Mouse (Mus musculus): Measurements from ENCODE around the gene Gm4869. TPM values are rescaled to one million over a fixed set of nuclear protein-coding genes. Genes with fewer than 3 reads are reported as not detected.
"Not testable (repeated sequence)": the region's sequence is repeated elsewhere in the genome, so short reads cannot be mapped to it uniquely, and the experiment has no call there.

Gm4869 gene
- polyA plus RNA-seq, 1 experiment from 2014 or later, result not detected

DNA sequence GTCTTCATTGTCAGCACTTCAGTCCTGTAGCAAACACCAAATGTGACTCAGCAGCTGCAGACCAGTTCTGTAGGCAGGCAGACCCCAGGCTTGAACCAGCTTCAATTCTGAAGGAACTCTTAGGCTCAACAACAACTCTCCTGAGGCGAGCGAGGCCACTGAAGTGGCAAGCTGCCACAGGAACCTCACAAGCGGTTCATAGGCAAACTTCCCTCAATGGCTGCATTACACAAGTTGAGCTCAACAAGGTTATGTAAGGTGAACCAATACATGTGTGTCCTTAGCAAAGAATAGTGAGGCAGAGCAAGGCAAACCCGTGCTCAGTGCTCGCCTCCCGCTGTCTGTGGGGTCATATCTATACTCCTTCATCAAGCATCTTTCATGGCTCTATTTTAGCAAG lies 52.7 kb downstream of the Gm4869 start:
- WGBS, result 84% methylated on average over 6 of the region's 6 CpGs
- Histone ChIP-seq H3K36me3 (ENCODE audit: control insufficient read depth, insufficient read depth, low read length) (no peaks in the 10 kb centered on the region), H3K27me3 (replicated peaks; ENCODE audit: control insufficient read depth, insufficient read depth, low read length) (no peaks in the 10 kb centered on the region), H3K9me3 (replicated peaks; ENCODE audit: control insufficient read depth, low read length) (no peaks in the 10 kb centered on the region), H3K9ac (ENCODE audit: low read length) (no peak overlapping the region), H3K4me2 (ENCODE audit: low read length) (no peak overlapping the region), H3K4me3 (ENCODE audit: low read depth, low read length) (no peak overlapping the region), H3K27ac (ENCODE audit: low read depth, low read length) (no peak overlapping the region), H3K4me1 (ENCODE audit: control insufficient read depth, insufficient read depth, low read length) (peaks cover 6% of the 10 kb centered on the region)
- ATAC-seq, result no peak
- DNase-seq (ENCODE audit: low spot score), result no peak

DNA sequence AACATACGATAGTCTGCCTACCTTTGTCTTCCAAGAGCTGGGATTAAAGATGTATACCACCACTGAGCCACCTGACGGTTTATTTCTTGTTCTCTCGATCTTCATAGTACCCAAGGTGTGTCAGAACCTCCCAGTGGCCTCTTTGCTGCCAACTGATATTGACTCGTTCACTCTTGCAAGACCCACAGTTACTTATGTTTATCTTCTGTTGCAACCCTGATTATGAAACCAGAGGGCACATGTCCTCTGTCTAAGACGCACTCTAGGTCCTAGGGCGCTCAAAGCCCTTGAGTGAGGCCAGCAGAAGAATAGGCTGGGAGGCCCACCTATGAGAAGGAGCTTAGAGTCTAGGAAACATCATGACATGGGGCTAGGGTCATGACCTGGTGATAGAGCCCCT lies 55.3 kb downstream of the Gm4869 start:
- 88% methylated on average over 6 of the region's 6 CpGs for WGBS
- H3K9me3 ChIP-seq (replicated peaks; ENCODE audit: control insufficient read depth, low read length), result no peaks in the 10 kb centered on the region
- no peak overlapping the region for H3K27ac ChIP-seq (ENCODE audit: low read depth, low read length)

DNA sequence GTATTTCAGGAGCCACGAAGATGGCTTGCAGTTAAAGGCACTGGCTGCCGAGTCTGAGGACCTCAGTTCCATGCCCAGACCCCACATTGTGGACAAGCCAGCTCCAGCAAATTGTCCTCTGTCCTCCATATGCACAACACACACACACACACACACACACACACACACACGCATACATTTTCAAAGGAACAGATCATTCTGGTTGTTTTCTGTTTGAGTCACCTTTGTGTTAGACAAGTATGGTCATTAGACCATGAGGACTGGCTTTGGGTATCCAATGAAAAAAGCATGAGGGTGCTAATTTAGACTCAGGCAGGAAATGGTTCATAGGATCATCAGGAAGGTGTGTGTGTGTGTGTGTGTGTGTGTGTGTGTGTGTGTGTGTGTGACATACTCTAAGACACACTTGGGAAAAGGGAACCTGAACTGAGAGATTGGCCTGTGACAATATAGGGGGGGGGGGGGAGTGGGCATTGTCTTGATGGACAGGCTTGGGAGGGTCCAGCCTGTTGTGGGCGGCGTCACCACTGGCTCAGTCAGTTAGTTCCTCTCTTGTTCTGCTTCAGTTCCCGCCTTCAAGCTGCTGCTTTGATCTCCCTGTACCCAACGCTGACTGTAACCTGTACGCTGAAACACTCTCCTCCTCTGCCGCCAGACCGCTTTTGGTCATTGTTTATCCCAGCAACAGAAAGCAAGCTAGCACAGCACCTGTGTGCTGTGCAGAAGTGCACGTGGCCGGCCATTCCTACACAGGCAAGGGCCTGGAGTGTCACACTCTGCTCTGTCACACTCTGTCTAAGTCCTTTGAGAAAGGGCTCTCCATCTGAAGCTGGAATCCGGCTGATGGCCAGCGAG lies 56.8 kb downstream of the Gm4869 start:
- Histone ChIP-seq H3K4me1 (ENCODE audit: control insufficient read depth, insufficient read depth, low read length) (peaks cover 14% of the 10 kb centered on the region), H3K4me3 (ENCODE audit: low read depth, low read length) (no peak overlapping the region), H3K36me3 (ENCODE audit: control insufficient read depth, insufficient read depth, low read length) (no peaks in the 10 kb centered on the region), H3K27me3 (replicated peaks; ENCODE audit: control insufficient read depth, insufficient read depth, low read length) (no peaks in the 10 kb centered on the region), H3K9me3 (replicated peaks; ENCODE audit: control insufficient read depth, low read length) (no peaks in the 10 kb centered on the region), H3K9ac (ENCODE audit: low read length) (peak overlapping the region; percentile 40), H3K27ac (ENCODE audit: low read depth, low read length) (no peak overlapping the region), H3K4me2 (ENCODE audit: low read length) (peak overlapping the region; percentile 35)
- peak; percentile 13 for DNase-seq (ENCODE audit: low spot score)
- WGBS, result 15% methylated on average over 14 of the region's 14 CpGs
- no peak for ATAC-seq

More for the DNA sequence above, 55.3 kb downstream of the Gm4869 start:
- DNase-seq (ENCODE audit: low spot score), result no peak
- Histone ChIP-seq H3K4me1 (ENCODE audit: control insufficient read depth, insufficient read depth, low read length) (peaks cover 7% of the 10 kb centered on the region), H3K27me3 (replicated peaks; ENCODE audit: control insufficient read depth, insufficient read depth, low read length) (no peaks in the 10 kb centered on the region), H3K4me3 (ENCODE audit: low read depth, low read length) (no peak overlapping the region), H3K36me3 (ENCODE audit: control insufficient read depth, insufficient read depth, low read length) (no peaks in the 10 kb centered on the region), H3K4me2 (ENCODE audit: low read length) (no peak overlapping the region), H3K9ac (ENCODE audit: low read length) (no peak overlapping the region)
- ATAC-seq, result no peak

GRCm38 (mm10) chr5:140502925-140503324 lies 57.5 kb downstream of the Gm4869 start:
- not testable (repeated sequence) for H3K4me3 ChIP-seq (ENCODE audit: low read depth, low read length); H3K36me3 ChIP-seq (ENCODE audit: control insufficient read depth, insufficient read depth, low read length); H3K27ac ChIP-seq (ENCODE audit: low read depth, low read length); H3K9me3 ChIP-seq (replicated peaks; ENCODE audit: control insufficient read depth, low read length); H3K27me3 ChIP-seq (replicated peaks; ENCODE audit: control insufficient read depth, insufficient read depth, low read length); ATAC-seq
- peak; percentile 9 for DNase-seq (ENCODE audit: low spot score)
- H3K4me1 ChIP-seq (ENCODE audit: control insufficient read depth, insufficient read depth, low read length), result peaks cover 14% of the 10 kb centered on the region
- under 1% methylated on average over 12 of the region's 12 CpGs for WGBS
- peak overlapping the region; percentile 35 for H3K4me2 ChIP-seq (ENCODE audit: low read length)
- H3K9ac ChIP-seq (ENCODE audit: low read length), result peak overlapping the region; percentile 45

DNA sequence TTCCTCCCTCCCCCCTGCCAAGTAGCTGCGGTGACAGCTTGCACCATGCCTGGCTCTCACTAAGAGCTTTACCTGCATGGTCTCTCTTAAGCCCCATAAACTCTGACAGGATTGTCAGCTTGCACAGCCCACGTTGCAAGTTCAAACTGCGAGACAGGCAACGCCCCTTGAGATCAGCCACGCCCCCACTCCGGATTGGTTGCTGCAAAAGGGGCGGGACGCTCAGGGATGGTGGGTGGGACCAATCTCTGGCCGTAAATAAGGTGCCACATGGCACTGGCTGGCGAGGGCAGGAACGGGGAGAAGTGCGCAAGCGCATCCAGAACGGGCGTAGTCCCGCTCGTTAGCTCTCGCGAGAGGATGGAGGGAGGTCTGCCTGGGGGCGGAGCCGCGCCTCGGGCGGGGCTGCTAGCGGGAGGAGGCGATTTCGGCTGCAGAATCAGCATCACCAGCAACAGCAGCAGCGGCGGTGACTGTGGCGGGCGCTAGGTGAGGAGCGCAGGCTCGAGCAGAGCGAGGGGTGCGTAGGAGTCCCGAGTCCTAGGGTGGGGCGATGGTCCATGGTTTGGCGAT lies 59.8 kb downstream of the Gm4869 start, which contains the start of gene Chst12:
Gene Chst12, plus strand, starts transcription at position 343 of the 573 bp plus-strand sequence.
- H3K4me1 ChIP-seq (ENCODE audit: control insufficient read depth, insufficient read depth, low read length), result peaks cover 23% of the 10 kb centered on the region

DNA sequence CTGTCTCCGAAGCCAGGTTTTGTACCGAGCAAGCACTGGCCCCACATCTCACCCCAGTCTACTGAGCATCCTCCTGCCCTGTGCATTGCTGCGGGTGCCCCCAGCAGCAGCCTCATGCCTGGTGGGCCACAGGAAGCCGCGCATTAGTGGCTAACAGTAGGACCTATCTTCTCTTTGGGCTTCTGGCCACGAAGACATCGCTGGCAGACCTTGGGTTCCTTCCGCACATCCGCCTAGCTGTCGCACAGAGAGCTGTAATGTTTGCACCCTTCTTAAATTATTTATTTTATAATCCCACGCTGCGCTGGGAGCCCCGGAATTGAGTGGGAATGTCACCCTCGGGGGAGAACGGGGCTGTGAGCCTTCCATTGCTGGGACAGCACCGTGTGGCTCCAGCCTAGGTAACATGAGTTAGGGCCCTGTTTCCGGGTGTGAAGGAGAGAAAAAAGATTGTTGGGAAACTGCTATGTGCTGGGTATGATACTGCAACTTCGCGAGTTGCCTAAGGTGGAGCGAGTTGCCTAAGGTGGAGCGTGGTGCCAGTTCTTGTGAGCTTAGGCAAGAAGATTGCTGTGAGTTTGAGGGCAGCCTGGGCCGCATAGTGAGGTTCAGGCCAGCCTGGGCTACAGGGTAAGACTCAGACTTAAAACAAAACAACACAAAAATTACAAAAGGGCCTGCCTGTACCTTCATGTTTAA lies 60.8 kb downstream of the Gm4869 start:
- no peaks in the 10 kb centered on the region for H3K27me3 ChIP-seq (replicated peaks; ENCODE audit: control insufficient read depth, insufficient read depth, low read length)
- peak overlapping the region; percentile 74 for H3K9ac ChIP-seq (ENCODE audit: low read length)
- no peak overlapping the region; the same call in 1 of the 2 replicates for H3K27ac ChIP-seq (ENCODE audit: low read depth, low read length)
- H3K36me3 ChIP-seq (ENCODE audit: control insufficient read depth, insufficient read depth, low read length), result no peaks in the 10 kb centered on the region
- H3K9me3 ChIP-seq (replicated peaks; ENCODE audit: control insufficient read depth, low read length), result no peaks in the 10 kb centered on the region
- H3K4me3 ChIP-seq (ENCODE audit: low read depth, low read length), result peak overlapping the region; percentile 54
- DNase-seq (ENCODE audit: low spot score), result peak; percentile 9
- peak overlapping the region; percentile 75 for H3K4me2 ChIP-seq (ENCODE audit: low read length)
- H3K4me1 ChIP-seq (ENCODE audit: control insufficient read depth, insufficient read depth, low read length), result peaks cover 27% of the 10 kb centered on the region
- WGBS, result 43% methylated on average over 22 of the region's 22 CpGs
- ATAC-seq, result peak; percentile 2; the same call in 1 of the 2 replicates

More for the DNA sequence above, 59.8 kb downstream of the Gm4869 start, which contains the start of gene Chst12:
- WGBS, result under 1% methylated on average over 37 of the region's 38 CpGs
- H3K27me3 ChIP-seq (replicated peaks; ENCODE audit: control insufficient read depth, insufficient read depth, low read length), result no peaks in the 10 kb centered on the region
- H3K4me2 ChIP-seq (ENCODE audit: low read length), result peak within 1 kb of the TSS; percentile 75
- no peaks in the 10 kb centered on the region for H3K36me3 ChIP-seq (ENCODE audit: control insufficient read depth, insufficient read depth, low read length)
- H3K4me3 ChIP-seq (ENCODE audit: low read depth, low read length), result peak within 1 kb of the TSS; percentile 54
- peak within 1 kb of the TSS; percentile 56 for H3K27ac ChIP-seq (ENCODE audit: low read depth, low read length)
- peak; percentile 95 for ATAC-seq
- no peaks in the 10 kb centered on the region for H3K9me3 ChIP-seq (replicated peaks; ENCODE audit: control insufficient read depth, low read length)
- peak; percentile 99 for DNase-seq (ENCODE audit: low spot score)
- H3K9ac ChIP-seq (ENCODE audit: low read length), result peak within 1 kb of the TSS; percentile 74

DNA sequence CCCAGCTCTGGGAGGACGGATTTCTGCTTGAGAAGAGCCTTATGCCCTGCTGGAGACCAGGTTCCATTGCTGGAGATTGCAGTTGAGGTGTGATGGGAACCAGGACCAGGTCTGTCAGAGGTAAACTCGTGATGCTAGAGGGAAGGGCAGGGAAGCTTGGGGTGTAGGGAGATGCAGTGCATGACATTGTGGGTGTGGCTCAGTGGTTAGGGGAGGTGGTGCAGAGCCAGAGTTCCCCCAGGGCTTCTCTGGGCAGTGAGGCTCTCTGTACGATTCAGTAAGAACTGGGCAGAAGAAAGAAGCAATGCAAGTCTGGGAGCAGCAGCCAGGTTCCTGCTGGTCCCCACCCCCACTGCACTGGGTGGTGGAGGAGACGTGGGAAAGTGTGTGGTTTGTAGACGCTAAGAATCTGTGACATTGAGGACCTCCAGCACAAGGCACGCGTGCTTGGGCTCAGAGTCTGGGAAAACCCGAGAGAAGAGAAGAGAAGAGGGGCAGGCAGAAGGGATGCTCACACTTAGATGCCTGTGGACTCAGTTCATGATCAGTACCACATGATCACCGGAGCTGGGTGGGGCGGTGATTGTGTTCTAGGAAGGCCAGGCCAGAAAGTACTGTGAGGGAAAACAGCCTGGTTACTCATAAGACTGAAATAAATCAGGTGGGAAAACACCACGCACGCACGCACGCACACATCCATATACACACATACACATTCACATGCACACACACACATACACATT lies 62.2 kb downstream of the Gm4869 start:
- Histone ChIP-seq H3K4me3 (ENCODE audit: low read depth, low read length) (no peak overlapping the region), H3K27me3 (replicated peaks; ENCODE audit: control insufficient read depth, insufficient read depth, low read length) (no peaks in the 10 kb centered on the region), H3K9ac (ENCODE audit: low read length) (no peak overlapping the region), H3K4me2 (ENCODE audit: low read length) (no peak overlapping the region), H3K36me3 (ENCODE audit: control insufficient read depth, insufficient read depth, low read length) (no peaks in the 10 kb centered on the region), H3K27ac (ENCODE audit: low read depth, low read length) (no peak overlapping the region), H3K9me3 (replicated peaks; ENCODE audit: control insufficient read depth, low read length) (no peaks in the 10 kb centered on the region), H3K4me1 (ENCODE audit: control insufficient read depth, insufficient read depth, low read length) (peaks cover 25% of the 10 kb centered on the region)
- 90% methylated on average over 14 of the region's 14 CpGs for WGBS
- DNase-seq (ENCODE audit: low spot score), result no peak
- no peak for ATAC-seq

- ATAC-seq (no peak), DNase-seq (ENCODE audit: low spot score) (no peak)
- H3K27me3 ChIP-seq (replicated peaks; ENCODE audit: control insufficient read depth, insufficient read depth, low read length), result no peaks in the 10 kb centered on the region
- WGBS, result 35% methylated on average over 8 of the region's 8 CpGs
- no peaks in the 10 kb centered on the region for H3K36me3 ChIP-seq (ENCODE audit: control insufficient read depth, insufficient read depth, low read length)
- H3K27ac ChIP-seq (ENCODE audit: low read depth, low read length), result no peak overlapping the region
- H3K9me3 ChIP-seq (replicated peaks; ENCODE audit: control insufficient read depth, low read length), result no peaks in the 10 kb centered on the region
- H3K4me1 ChIP-seq (ENCODE audit: control insufficient read depth, insufficient read depth, low read length), result peaks cover 20% of the 10 kb centered on the region
- no peak overlapping the region for H3K4me2 ChIP-seq (ENCODE audit: low read length)
- no peak overlapping the region for H3K4me3 ChIP-seq (ENCODE audit: low read depth, low read length)
- no peak overlapping the region for H3K9ac ChIP-seq (ENCODE audit: low read length)
Measured at GRCm38 (mm10) chr5:140508686-140509085, 63.2 kb downstream of the Gm4869 start.

All from forebrain, embryonic 14.5 days (tissue).